Mouse (Mus musculus) ES-Bruce4 (cell line): ENCODE results near the gene Setd4. TPM values are rescaled to one million over a fixed set of nuclear protein-coding genes. Genes with fewer than 3 reads are reported as not detected.

Experiments used
- H3K27ac ChIP-seq: 2 replicates; pipeline ENCODE4 v1.5.1; 2012; ENCODE audit warnings: low read length, inconsistent platforms; ENCODE audit not compliant: insufficient read depth
- H3K27me3 ChIP-seq: 2 replicates; pipeline ENCODE4 v1.6.1; 2012; ENCODE audit warnings: mild to moderate bottlenecking, low read length, inconsistent platforms; ENCODE audit not compliant: control insufficient read depth, poor library complexity, insufficient read depth, severe bottlenecking
- H3K36me3 ChIP-seq: 2 replicates; pipeline ENCODE4 v1.6.1; 2012; ENCODE audit warnings: inconsistent platforms, mild to moderate bottlenecking, low read length, moderate library complexity; ENCODE audit not compliant: control insufficient read depth, poor library complexity, insufficient read depth, severe bottlenecking
- H3K4me1 ChIP-seq: one replicate; pipeline ENCODE4 v1.8.1; 2011; ENCODE audit warnings: low read length; ENCODE audit not compliant: control insufficient read depth, insufficient read depth
- H3K4me3 ChIP-seq: 2 replicates; pipeline ENCODE4 v1.5.1; 2011; ENCODE audit warnings: low read depth, mild to moderate bottlenecking, low read length
- H3K9ac ChIP-seq: 2 replicates; pipeline ENCODE4 v1.6.1; 2012; ENCODE audit warnings: low read depth, mild to moderate bottlenecking, inconsistent platforms; ENCODE audit not compliant: poor library complexity, severe bottlenecking
- H3K9me3 ChIP-seq: replicated peaks from 2 replicates; pipeline ENCODE4 v1.6.1; 2012; ENCODE audit warnings: mild to moderate bottlenecking, low read length, inconsistent platforms; ENCODE audit not compliant: control insufficient read depth, poor library complexity, insufficient read depth, severe bottlenecking
- CTCF ChIP-seq: IDR thresholded peaks from one replicate; pipeline ENCODE4 v1.8.1; 2011; ENCODE audit warnings: low read depth, low read length
- EP300 ChIP-seq: IDR thresholded peaks from 2 replicates; pipeline ENCODE4 v1.6.1; 2011; ENCODE audit warnings: low read depth, low read length; ENCODE audit not compliant: insufficient read depth
- POLR2A ChIP-seq: IDR thresholded peaks from one replicate; pipeline ENCODE4 v1.8.1; 2011; ENCODE audit warnings: low read length; ENCODE audit not compliant: insufficient read depth
- polyA plus RNA-seq: library from polyadenylated mRNA; stranded (reverse); fragments of >200 nt; gene quantifications from 2 replicates; pipeline ENCODE4 v1.2.4, GENCODE M21; 2011; ENCODE audit warnings: low read depth; ENCODE audit not compliant: missing spikeins, insufficient read depth, insufficient read length

Setd4 gene
- polyA plus RNA-seq, 1 experiment = 18.8 TPM

DNA sequence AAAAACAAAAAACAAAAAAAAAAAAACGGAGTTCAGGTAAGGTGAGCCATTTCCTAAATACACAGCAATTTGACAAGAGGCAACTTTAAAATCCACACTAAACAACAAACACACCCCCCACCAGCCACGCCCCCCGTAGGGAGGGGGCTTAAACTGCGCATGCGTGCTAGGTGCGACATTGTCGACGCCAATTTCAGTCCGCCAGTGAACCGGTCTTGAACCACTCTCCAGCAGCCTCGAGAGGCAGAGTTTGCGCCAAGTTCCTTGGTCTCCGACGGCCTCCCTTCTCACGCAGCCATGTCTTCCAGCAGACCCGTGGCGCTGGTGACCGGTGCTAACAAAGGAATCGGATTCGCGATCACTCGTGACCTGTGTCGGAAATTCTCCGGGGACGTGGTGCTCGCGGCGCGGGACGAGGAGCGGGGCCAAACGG lies 3.8 kb upstream of the Setd4 start:
- no peaks in the 10 kb centered on the region for H3K27me3 ChIP-seq
- H3K9me3 ChIP-seq = no peaks in the 10 kb centered on the region
- H3K4me1 ChIP-seq = no peaks in the 10 kb centered on the region
- H3K36me3 ChIP-seq = 0 out of 2 replicates have a peak, but pooled peaks cover 6% of the 10 kb centered on the region
- H3K4me3 ChIP-seq = peak overlapping the region; percentile 71
- no peak overlapping the region for H3K27ac ChIP-seq
- TF ChIP-seq CTCF = no peak
- no peak for TF ChIP-seq EP300
- TF ChIP-seq POLR2A = peak; percentile 63
- peak overlapping the region; percentile 56 for H3K9ac ChIP-seq

DNA sequence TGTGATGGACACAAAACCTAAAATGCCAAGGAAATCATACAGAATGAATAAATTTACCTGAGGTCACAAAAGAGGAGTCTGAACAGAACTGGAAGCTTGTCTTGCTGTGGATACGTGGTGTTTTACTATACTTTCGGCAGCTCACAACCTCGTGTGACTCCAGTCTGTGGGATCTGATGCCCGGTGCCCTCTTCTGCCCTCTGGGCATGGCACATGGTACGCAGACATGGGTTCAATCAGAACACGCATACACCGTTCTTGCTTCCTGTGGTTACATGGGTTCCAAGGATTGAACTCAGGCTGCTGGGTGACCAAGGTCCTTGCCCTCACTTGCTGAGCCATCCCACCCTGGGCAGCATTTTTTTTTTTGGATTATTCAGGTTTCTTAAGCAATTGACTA lies 2.3 kb upstream of the Setd4 start:
- H3K9ac ChIP-seq = no peak overlapping the region
- no peak for TF ChIP-seq POLR2A
- TF ChIP-seq CTCF = no peak
- TF ChIP-seq EP300 = no peak
- H3K36me3 ChIP-seq = 0 out of 2 replicates have a peak, but pooled peaks cover 2% of the 10 kb centered on the region

DNA sequence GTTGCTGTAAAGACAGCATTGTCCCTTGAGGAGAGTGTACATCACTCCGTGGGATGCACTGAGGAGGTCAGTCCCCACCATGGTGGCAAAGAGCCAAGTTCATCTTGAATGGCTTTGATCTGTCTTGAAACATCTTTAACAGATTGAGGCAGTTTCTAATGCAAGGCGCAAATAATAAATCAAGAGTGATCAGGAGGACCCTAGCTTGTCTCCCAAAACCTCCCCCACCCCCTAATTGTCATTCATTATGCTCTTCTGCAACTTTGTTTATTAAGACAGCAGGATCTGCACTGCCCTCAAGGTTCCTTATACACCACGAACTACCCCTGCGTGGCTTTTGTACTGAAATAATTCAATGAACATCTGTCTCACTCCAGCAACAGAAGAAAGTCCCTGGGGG lies 1.7 kb upstream of the Setd4 start, which contains the start of gene Cbr1:
Cbr1 (plus strand) TSS at position 301 of the 400 bp plus-strand sequence.
- Histone ChIP-seq H3K9ac (peak within 1 kb of the TSS; percentile 28), H3K36me3 (no peaks in the 10 kb centered on the region), H3K27ac (no peak within 1 kb of the TSS), H3K4me3 (peak within 1 kb of the TSS; percentile 79), H3K4me1 (no peaks in the 10 kb centered on the region), H3K9me3 (no peaks in the 10 kb centered on the region), H3K27me3 (no peaks in the 10 kb centered on the region)
- no peak for TF ChIP-seq POLR2A
- no peak for TF ChIP-seq CTCF
- TF ChIP-seq EP300 = no peak

More for the DNA sequence above, 2.3 kb upstream of the Setd4 start:
- H3K27ac ChIP-seq = no peak overlapping the region
- H3K27me3 ChIP-seq = no peaks in the 10 kb centered on the region
- no peak overlapping the region for H3K4me3 ChIP-seq
- no peaks in the 10 kb centered on the region for H3K9me3 ChIP-seq
- no peaks in the 10 kb centered on the region for H3K4me1 ChIP-seq

DNA sequence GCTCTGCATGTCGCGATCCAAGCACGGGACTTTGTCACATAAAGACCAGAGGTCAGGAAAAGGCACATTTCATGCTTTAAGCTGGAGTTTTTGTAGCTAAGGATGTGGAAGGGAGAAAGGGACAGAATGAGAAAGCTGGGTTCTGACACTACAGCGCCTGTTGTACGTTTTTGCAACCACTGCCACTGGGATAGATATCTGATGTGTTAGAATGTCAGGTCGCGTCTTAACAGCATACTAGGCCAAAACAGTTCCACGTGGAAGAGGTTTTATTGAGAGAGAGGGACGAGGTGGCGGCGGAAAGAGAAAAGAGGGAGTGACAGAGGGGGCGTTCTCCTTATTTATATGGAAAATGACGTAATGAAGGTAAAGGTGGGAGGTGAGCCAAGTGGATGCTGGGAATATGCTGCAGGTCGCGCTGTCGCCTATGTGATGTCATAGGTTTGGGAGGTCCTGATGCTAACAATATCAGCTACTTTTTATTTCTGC lies 662 bp upstream of the Setd4 start:
- H3K27me3 ChIP-seq = no peaks in the 10 kb centered on the region
- H3K9ac ChIP-seq = peak overlapping the region; percentile 28
- H3K9me3 ChIP-seq = no peaks in the 10 kb centered on the region
- TF ChIP-seq POLR2A = peak; percentile 75
- TF ChIP-seq EP300 = no peak
- no peaks in the 10 kb centered on the region for H3K4me1 ChIP-seq
- 0 out of 2 replicates have a peak, but pooled peaks cover 3% of the 10 kb centered on the region for H3K36me3 ChIP-seq
- peak overlapping the region; percentile 79 for H3K4me3 ChIP-seq
- peak overlapping the region; percentile 19 for H3K27ac ChIP-seq

DNA sequence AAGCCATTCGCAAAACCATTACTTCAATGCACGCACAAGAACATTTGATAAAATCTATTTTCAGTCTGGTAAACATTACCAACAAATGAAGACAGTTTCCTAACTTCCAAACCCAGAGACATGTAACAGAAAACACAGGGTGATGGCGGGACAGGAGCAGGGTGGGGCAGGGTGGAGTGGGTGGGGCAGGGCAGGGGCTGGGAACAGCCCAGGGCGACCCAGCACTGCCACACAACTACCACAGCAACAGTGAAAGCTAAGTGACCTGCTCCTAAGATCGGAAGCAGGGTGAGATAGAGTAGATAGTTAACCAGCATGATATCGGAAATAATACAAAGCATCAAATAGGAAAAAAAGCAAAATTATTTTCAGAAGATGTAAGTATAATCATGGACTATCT lies 4.4 kb downstream of the Setd4 start:
- H3K4me3 ChIP-seq = no peak overlapping the region
- peaks cover 8% of the 10 kb centered on the region for H3K36me3 ChIP-seq
- H3K27me3 ChIP-seq = no peaks in the 10 kb centered on the region

DNA sequence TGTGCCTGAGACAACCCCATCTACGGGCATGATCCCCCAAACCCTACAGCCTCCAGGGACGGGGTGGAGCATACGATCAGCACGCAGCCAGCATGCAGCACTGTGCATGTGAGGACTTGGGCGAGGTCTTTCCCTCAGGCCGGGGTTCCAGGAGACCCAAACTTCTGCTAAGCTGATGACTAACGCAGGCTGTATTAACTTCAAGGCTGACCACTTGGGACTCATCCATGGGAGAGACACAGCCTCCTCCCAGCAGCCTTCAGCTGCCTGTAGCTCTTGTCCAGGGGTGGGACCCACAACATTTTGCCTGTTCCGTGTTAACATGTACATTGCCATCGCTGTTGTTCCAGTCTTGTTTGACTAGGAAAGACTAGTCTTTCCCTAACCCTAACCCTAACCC lies 6.3 kb downstream of the Setd4 start:
- TF ChIP-seq POLR2A (no peak), EP300 (no peak), CTCF (no peak)
- H3K27me3 ChIP-seq = no peaks in the 10 kb centered on the region
- H3K9me3 ChIP-seq = no peaks in the 10 kb centered on the region
- peaks cover 8% of the 10 kb centered on the region for H3K36me3 ChIP-seq
- H3K9ac ChIP-seq = no peak overlapping the region
- no peaks in the 10 kb centered on the region for H3K4me1 ChIP-seq
- no peak overlapping the region for H3K27ac ChIP-seq
- no peak overlapping the region for H3K4me3 ChIP-seq

More for the DNA sequence above, 4.4 kb downstream of the Setd4 start:
- H3K4me1 ChIP-seq = no peaks in the 10 kb centered on the region
- H3K27ac ChIP-seq = no peak overlapping the region
- H3K9ac ChIP-seq = no peak overlapping the region
- TF ChIP-seq CTCF = no peak
- TF ChIP-seq POLR2A = no peak
- no peak for TF ChIP-seq EP300
- H3K9me3 ChIP-seq = no peaks in the 10 kb centered on the region
